Mouse (Mus musculus) lung, embryonic 14.5 days (tissue): ENCODE data around the gene Sh3bgrl3. TPM values are rescaled to one million over a fixed set of nuclear protein-coding genes. Genes with fewer than 3 reads are reported as not detected.

Source experiments
- ATAC-seq: fragments of 200-750 bp; cut with Nextera tagmentation; 2 replicates; pipeline ENCODE4 v1.8.0; 2017; ENCODE audit warnings: mild to moderate bottlenecking, moderate TSS enrichment, moderate library complexity; ENCODE audit not compliant: insufficient read depth
- DNase-seq: peaks from one replicate; pipeline ENCODE4 v3.0.0-alpha.2; 2015
- H3K27ac ChIP-seq: fragments of 300-500 bp; sonication (generic); 2 replicates; pipeline ENCODE4 v1.5.1; 2014; ENCODE audit warnings: low read depth, mild to moderate bottlenecking, moderate library complexity
- H3K27me3 ChIP-seq: fragments of 300-500 bp; sonication (generic); 2 replicates; pipeline ENCODE4 v1.6.1; 2014; ENCODE audit warnings: low read length, control low read depth; ENCODE audit not compliant: insufficient read depth
- H3K36me3 ChIP-seq: fragments of 300-500 bp; sonication (generic); 2 replicates; pipeline ENCODE4 v1.6.1; 2014; ENCODE audit warnings: control low read depth; ENCODE audit not compliant: insufficient read depth
- H3K4me1 ChIP-seq: fragments of 300-500 bp; sonication (generic); 2 replicates; pipeline ENCODE4 v1.6.1; 2014; ENCODE audit warnings: antibody characterized with exemption, control low read depth; ENCODE audit not compliant: insufficient read depth
- H3K4me2 ChIP-seq: fragments of 300-500 bp; sonication (generic); 2 replicates; pipeline ENCODE4 v1.6.1; 2014; ENCODE audit warnings: mild to moderate bottlenecking
- H3K4me3 ChIP-seq: fragments of 300-500 bp; sonication (generic); 2 replicates; pipeline ENCODE4 v1.5.1; 2014; ENCODE audit warnings: low read depth, low read length
- H3K9ac ChIP-seq: fragments of 300-500 bp; sonication (generic); 2 replicates; pipeline ENCODE4 v1.6.1; 2014
- H3K9me3 ChIP-seq: fragments of 300-500 bp; sonication (generic); 2 replicates; pipeline ENCODE4 v1.6.1; 2016; ENCODE audit warnings: low read depth, low read length, control low read depth
- CTCF ChIP-seq: IDR thresholded peaks from 2 replicates; pipeline ENCODE4 v1.5.1; 2016; ENCODE audit warnings: antibody characterized with exemption, low read depth
- WGBS: fragments of 180-500 bp; shearing (Covaris S2); extraction: QIAGEN DNeasy Blood & Tissue Kit; methylation state at CpG from one replicate; pipeline ENCODE4 v1.1.7; 2014; 5-methylcytosine and 5-hydroxymethylcytosine counted together
- polyA plus RNA-seq: library from polyadenylated mRNA; unstranded; fragments of >200 nt; fragmentation: Nextera tagmentation; extraction: Ambion mirVana; gene quantifications from 2 replicates; pipeline ENCODE4 v1.2.1, GENCODE M21; 2014

The Sh3bgrl3 gene
- polyA plus RNA-seq, 1 experiment from 2014 or later, result 400 TPM

DNA sequence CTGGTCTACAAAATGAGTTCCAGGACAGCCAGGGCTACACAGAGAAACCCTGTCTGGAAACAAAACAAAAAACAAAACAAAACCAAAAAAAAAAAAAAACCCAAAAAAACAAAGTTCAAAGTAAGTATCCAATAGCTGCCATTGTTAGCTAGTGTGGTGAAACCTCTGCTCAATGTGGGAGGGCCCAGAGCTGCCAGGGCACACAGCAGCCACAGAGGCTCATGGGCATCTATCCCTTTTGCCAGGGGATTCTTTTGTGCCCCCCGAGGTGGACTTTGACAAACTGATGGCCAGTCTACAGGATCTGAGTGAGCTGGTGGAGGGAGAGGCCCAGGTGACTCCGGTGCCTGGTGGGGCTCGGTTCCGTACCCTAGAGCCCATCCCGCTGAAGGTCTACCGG, 5.4 kb downstream of the Sh3bgrl3 start:
- no peaks in the 10 kb centered on the region for H3K9me3 ChIP-seq
- peaks cover 4% of the 10 kb centered on the region; the same call in 1 of the 2 replicates for H3K4me1 ChIP-seq
- peaks cover 10% of the 10 kb centered on the region; the same call in 1 of the 2 replicates for H3K36me3 ChIP-seq
- WGBS, result 95% methylated on average over 6 of the region's 6 CpGs
- H3K4me3 ChIP-seq, result no peak overlapping the region
- DNase-seq (no peak), ATAC-seq (no peak)
- no peak overlapping the region for H3K4me2 ChIP-seq
- no peaks in the 10 kb centered on the region for H3K27me3 ChIP-seq
- H3K9ac ChIP-seq, result no peak overlapping the region
- no peak for TF ChIP-seq CTCF
- H3K27ac ChIP-seq, result no peak overlapping the region

DNA sequence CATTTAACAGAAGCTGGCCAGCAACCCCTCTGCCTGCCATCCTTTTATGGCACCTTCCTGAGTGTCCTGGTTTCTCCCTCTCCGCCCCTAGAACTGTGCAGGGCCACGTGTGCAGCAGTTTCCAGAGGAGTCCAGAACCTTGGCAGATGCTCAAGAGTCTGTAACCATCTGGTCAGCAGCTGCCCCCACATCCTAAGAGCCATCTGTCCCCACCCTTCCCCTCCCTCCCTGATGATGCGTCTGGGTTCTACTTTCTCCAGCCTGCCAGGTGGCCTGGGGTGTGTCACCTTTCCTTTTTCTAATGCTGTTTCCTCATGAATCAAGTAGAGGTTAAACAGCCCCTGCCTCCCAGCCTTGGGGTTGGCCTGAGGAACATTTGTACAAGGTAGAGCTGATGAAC, 6.3 kb downstream of the Sh3bgrl3 start:
- Histone ChIP-seq H3K36me3 (peaks cover 10% of the 10 kb centered on the region; the same call in 1 of the 2 replicates), H3K4me1 (peaks cover 3% of the 10 kb centered on the region; the same call in 1 of the 2 replicates), H3K4me2 (no peak overlapping the region), H3K27me3 (no peaks in the 10 kb centered on the region), H3K9me3 (no peaks in the 10 kb centered on the region), H3K9ac (no peak overlapping the region), H3K27ac (no peak overlapping the region), H3K4me3 (no peak overlapping the region)
- 33% methylated on average over 3 of the region's 3 CpGs for WGBS
- peak; percentile 35 for DNase-seq
- ATAC-seq, result no peak
- TF ChIP-seq CTCF, result no peak

DNA sequence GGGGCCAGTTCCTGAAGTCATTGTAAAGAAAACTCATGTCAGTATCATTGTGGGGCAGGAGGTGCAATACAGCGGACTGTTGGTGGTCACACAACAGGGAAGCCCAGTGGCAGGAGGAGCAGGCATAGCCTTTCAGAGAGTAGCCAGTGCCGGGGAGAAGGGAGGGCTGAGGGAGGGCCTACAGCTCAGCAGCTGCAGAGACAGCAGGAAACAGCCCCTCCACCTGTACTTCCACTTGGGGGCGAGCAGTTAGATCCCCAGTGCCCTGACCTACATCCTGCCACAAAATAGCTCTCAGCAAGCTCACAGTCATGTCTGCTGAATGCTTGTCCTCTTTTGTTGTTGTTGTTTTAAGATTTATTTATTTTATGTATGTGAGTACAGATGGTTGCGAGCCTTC, 7.0 kb downstream of the Sh3bgrl3 start:
- DNase-seq (no peak), ATAC-seq (no peak)
- no peaks in the 10 kb centered on the region for H3K9me3 ChIP-seq
- TF ChIP-seq CTCF, result no peak
- no peaks in the 10 kb centered on the region for H3K4me1 ChIP-seq
- WGBS, result 43% methylated on average over 4 of the region's 4 CpGs
- no peak overlapping the region for H3K4me2 ChIP-seq
- H3K27me3 ChIP-seq, result no peaks in the 10 kb centered on the region
- H3K4me3 ChIP-seq, result no peak overlapping the region
- H3K27ac ChIP-seq, result no peak overlapping the region
- H3K9ac ChIP-seq, result no peak overlapping the region
- H3K36me3 ChIP-seq, result peaks cover 10% of the 10 kb centered on the region; the same call in 1 of the 2 replicates

DNA sequence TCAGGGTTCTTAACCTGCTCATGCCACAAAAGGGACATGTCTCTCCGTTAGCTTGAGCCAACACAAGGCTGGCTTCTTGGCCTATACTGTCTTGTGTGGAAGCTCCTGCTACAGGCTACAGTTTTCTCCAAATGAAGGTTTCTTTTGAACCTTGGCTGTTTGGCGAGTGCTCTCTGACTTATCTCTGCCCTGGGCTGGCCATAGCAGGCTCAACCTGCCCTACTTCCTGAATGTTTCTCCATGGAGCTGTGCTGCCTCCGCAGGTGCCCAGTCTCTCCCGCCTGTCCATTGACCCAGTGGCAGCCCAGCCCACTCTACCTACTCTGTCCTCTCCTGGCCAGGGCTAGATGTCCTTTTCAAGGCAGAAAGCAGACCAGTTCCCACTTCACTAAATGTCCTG, 7.7 kb downstream of the Sh3bgrl3 start:
- Histone ChIP-seq H3K27ac (no peak overlapping the region), H3K4me2 (no peak overlapping the region), H3K4me1 (no peaks in the 10 kb centered on the region), H3K9me3 (no peaks in the 10 kb centered on the region), H3K36me3 (peaks cover 3% of the 10 kb centered on the region; the same call in 1 of the 2 replicates), H3K9ac (no peak overlapping the region), H3K27me3 (no peaks in the 10 kb centered on the region), H3K4me3 (no peak overlapping the region)
- DNase-seq (no peak), ATAC-seq (no peak)
- TF ChIP-seq CTCF, result no peak
- 75% methylated on average over 4 of the region's 4 CpGs for WGBS

DNA sequence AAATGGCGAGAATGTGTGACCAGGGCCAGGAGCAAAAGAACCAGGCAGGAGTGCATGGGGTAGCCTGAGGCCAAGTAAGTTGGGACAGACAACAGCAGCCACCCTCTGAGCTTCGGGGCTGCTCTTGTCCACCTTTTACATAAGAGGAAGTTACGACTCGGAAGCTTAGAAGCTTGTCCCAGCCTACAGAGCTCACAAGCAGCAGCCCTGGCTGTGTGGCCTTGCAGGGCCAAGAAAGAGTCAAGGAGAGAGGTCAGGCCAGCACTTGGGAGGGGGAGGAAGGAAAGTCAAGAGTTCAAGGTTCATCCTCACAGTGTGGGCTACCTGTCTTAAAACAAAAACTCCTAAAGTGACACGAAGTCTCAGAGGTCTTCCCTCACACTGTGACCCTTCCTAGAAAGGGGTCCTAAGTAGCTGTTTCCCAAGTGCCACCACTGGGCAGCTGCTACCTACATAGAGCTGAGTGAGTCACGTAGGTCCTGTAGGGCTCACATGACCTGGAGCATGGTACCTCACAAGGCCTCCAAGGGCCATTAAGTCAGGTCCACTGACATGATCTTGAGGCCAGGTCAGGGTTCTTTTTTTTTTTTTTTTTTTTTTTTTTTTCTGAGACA, 8.3 kb downstream of the Sh3bgrl3 start:
- H3K9me3 ChIP-seq, result no peaks in the 10 kb centered on the region
- no peak for TF ChIP-seq CTCF
- 69% methylated on average over 6 of the region's 6 CpGs for WGBS

DNA sequence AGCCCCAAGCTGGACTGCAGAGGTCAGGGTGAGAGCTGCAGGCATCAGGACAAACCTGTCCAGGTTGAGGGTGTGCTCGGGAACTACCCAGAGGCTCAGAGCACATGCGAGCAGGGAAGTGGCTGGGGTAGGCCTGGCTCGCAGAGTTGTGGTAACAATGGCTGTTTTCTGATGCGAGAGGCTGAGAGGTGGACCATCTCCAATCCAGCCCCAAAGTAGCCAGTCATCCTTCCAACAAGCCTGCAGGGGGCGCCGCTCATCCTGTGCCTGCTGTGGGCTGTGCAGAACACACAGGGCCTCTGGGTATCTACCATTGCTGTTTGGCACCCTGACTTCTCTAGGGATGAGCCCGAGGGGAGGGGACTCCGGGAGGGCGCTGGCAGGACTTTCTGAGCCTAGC, 8.9 kb downstream of the Sh3bgrl3 start:
- Histone ChIP-seq H3K36me3 (no peaks in the 10 kb centered on the region), H3K27me3 (no peaks in the 10 kb centered on the region), H3K9ac (no peak overlapping the region), H3K4me1 (no peaks in the 10 kb centered on the region; the same call in 1 of the 2 replicates), H3K27ac (no peak overlapping the region), H3K4me2 (no peak overlapping the region), H3K9me3 (no peaks in the 10 kb centered on the region), H3K4me3 (no peak overlapping the region)
- 66% methylated on average over 9 of the region's 9 CpGs for WGBS
- ATAC-seq, result no peak
- DNase-seq, result peak; percentile 36
- peak; percentile 53 for TF ChIP-seq CTCF

More for the DNA sequence above, 8.3 kb downstream of the Sh3bgrl3 start:
- H3K4me1 ChIP-seq, result no peaks in the 10 kb centered on the region; the same call in 1 of the 2 replicates
- H3K36me3 ChIP-seq, result no peaks in the 10 kb centered on the region
- no peaks in the 10 kb centered on the region for H3K27me3 ChIP-seq
- ATAC-seq, result no peak
- no peak overlapping the region for H3K4me2 ChIP-seq
- H3K4me3 ChIP-seq, result no peak overlapping the region
- no peak for DNase-seq
- no peak overlapping the region for H3K27ac ChIP-seq
- H3K9ac ChIP-seq, result no peak overlapping the region

DNA sequence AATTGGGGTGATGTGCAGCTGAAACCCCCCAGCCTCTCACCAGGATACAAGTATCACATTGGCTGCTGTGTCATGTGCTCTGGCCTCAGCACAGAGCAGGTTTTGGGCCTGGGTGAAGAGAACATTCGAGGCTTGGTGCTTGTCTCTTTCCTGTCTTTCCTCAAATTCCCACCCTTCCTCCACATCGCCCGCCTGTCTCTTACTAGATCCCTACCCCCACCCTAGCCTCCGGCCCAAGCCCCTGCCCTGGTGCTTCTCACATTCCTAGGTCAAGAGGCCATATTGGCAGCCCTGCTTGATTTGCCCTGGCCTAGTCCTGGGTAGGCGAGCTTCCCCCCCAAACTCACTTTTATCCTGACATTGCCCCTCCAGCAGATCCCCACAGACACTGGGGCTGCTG, 9.5 kb downstream of the Sh3bgrl3 start:
- no peaks in the 10 kb centered on the region for H3K9me3 ChIP-seq
- no peaks in the 10 kb centered on the region for H3K27me3 ChIP-seq
- no peaks in the 10 kb centered on the region; the same call in 1 of the 2 replicates for H3K4me1 ChIP-seq
- TF ChIP-seq CTCF, result no peak
- no peak for ATAC-seq
- H3K4me3 ChIP-seq, result no peak overlapping the region
- H3K27ac ChIP-seq, result no peak overlapping the region
- no peak overlapping the region for H3K4me2 ChIP-seq
- no peak overlapping the region for H3K9ac ChIP-seq
- H3K36me3 ChIP-seq, result no peaks in the 10 kb centered on the region
- 64% methylated on average over 5 of the region's 5 CpGs for WGBS
- DNase-seq, result no peak
